Mouse (Mus musculus) gastrocnemius, postnatal 4 days (tissue): ENCODE data around the gene Tas2r137. TPM values are rescaled to one million over a fixed set of nuclear protein-coding genes. Genes with fewer than 3 reads are reported as not detected.
A peak's percentile ranks its signal among the peaks of the same experiment; 100 is the strongest.

ENCODE experiments used
- DNase-seq, 2 experiments: peaks; one replicate each; pipeline ENCODE4 v3.0.0; 2021 to 2022; ENCODE audit warnings: low spot score in 2 of 2, mixed read lengths in 2 of 2
- long read RNA-seq, 2 experiments: library from polyadenylated mRNA; stranded (forward); transcript quantifications; one replicate each; pipeline ENCODE4 v2.0.0; 2021
- total RNA-seq, 2 experiments: library from RNA; stranded (reverse); gene quantifications; 2 replicates each; pipeline ENCODE4 v1.2.3; 2021

Gene Tas2r137
- not detected for total RNA-seq
- long read RNA-seq, experiment 1: 0 reads
- long read RNA-seq, experiment 2: 0 reads

GRCm38 (mm10) chr6:40490933-40491332 is at the start of gene Tas2r137:
TSS of gene Tas2r137 (plus strand) at chr6:40491233.
- no peak for DNase-seq

- no peak for DNase-seq
Observed at GRCm38 (mm10) chr6:40441276-40441675, 49.8 kb upstream of the Tas2r137 start.

GRCm38 (mm10) chr6:40441755-40442154 is 49.3 kb upstream of the Tas2r137 start:
- DNase-seq: no peak

GRCm38 (mm10) chr6:40443281-40443928 is 47.6 kb upstream of the Tas2r137 start:
- DNase-seq: no peak

GRCm38 (mm10) chr6:40448626-40449025 is 42.4 kb upstream of the Tas2r137 start:
- DNase-seq: no peak

- DNase-seq: no peak
Observed at GRCm38 (mm10) chr6:40454436-40455041, 36.5 kb upstream of the Tas2r137 start.

- DNase-seq: no peak
Observed at GRCm38 (mm10) chr6:40465710-40466109, 25.3 kb upstream of the Tas2r137 start.

GRCm38 (mm10) chr6:40470916-40471719 is 19.9 kb upstream of the Tas2r137 start, which contains the start of gene Ssbp1:
TSS of gene Ssbp1 (plus strand) at chr6:40471352.
- DNase-seq: peak; percentile 84 to 92

- no peak for DNase-seq
Observed at GRCm38 (mm10) chr6:40471720-40472010, 19.4 kb upstream of the Tas2r137 start.

- DNase-seq: no peak
Observed at GRCm38 (mm10) chr6:40476132-40476531, 14.9 kb upstream of the Tas2r137 start.

GRCm38 (mm10) chr6:40479705-40480104 is 11.3 kb upstream of the Tas2r137 start:
- DNase-seq: no peak

- no peak for DNase-seq
Observed at GRCm38 (mm10) chr6:40482318-40482717, 8.7 kb upstream of the Tas2r137 start.

GRCm38 (mm10) chr6:40493229-40493628 is 2.2 kb downstream of the Tas2r137 start, which contains the start of gene Tas2r108:
TSS of gene Tas2r108 (plus strand) at chr6:40493529.
- DNase-seq: no peak

GRCm38 (mm10) chr6:40519408-40519807 is 28.4 kb downstream of the Tas2r137 start, which contains the start of gene Prss37:
TSS of gene Prss37 (minus strand) at chr6:40519508.
- no peak for DNase-seq

Other genes starting within 250 kb of the Tas2r137 start
- 10 to 100 TPM; 16.0 to 18.6 TPM for gene Agk, start 166.1 kb upstream of the Tas2r137 start, total RNA-seq
- 1 to 10 TPM; 3.9 to 5.4 TPM for gene E330009J07Rik, start 55.1 kb upstream of the Tas2r137 start, total RNA-seq
- gene Wee2, start 52.1 kb upstream of the Tas2r137 start, total RNA-seq: not detected
- gene Ssbp1, start 19.9 kb upstream of the Tas2r137 start, total RNA-seq: 10 to 100 TPM; 35.7 to 41.4 TPM
- not detected for gene Tas2r108, start 2.3 kb downstream of the Tas2r137 start, total RNA-seq
- not detected for gene Prss37, start 28.3 kb downstream of the Tas2r137 start, total RNA-seq
- not detected for gene Olfr461, start 63.8 kb downstream of the Tas2r137 start, total RNA-seq
- not detected for gene Olfr460, start 78.3 kb downstream of the Tas2r137 start, total RNA-seq
- under 1 TPM; 0.78 to 0.80 TPM for gene Clec5a, start 94.6 kb downstream of the Tas2r137 start, total RNA-seq
- gene Tas2r138, start 122.1 kb downstream of the Tas2r137 start, total RNA-seq: not detected
- under 1 TPM; 0.27 to 0.60 TPM for gene Mgam, start 137.6 kb downstream of the Tas2r137 start, total RNA-seq